Mouse (Mus musculus) kidney, postnatal 10 days (tissue): ENCODE data around the gene Gm21750.
"Not testable (repeated sequence)": the region's sequence is repeated elsewhere in the genome, so short reads cannot be mapped to it uniquely, and the experiment has no call there.

ENCODE experiments used
- DNase-seq: peaks from one replicate; pipeline ENCODE4 v3.0.0; 2021; ENCODE audit warnings: mixed read lengths

Gene Gm21750

GRCm38 (mm10) chr14:73660925-73661324, at the start of gene Gm21750:
Gene Gm21750 (plus strand): TSS chr14:73661225.
- not testable (repeated sequence) for DNase-seq

GRCm38 (mm10) chr14:73614961-73615360, 46.1 kb upstream of the Gm21750 start:
- not testable (repeated sequence) for DNase-seq

DNA sequence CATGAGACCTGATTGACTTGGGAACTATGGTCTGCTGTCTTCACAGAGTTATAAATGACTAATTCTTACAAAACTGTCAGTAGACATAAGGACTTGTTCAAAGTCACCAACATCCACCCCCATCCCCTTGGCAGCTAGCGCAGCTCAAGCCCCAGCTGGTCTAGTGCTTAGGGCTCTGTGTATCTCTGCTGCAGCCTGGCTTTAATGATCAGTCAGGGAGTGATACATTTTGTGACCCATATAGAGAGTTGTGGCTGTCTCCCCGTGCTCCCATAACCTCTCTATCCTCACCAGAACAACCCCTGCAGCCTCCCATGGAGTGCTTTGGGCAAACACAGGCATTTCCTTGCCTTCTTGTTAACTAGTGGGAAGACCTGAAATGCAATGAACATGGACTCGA, 40.1 kb upstream of the Gm21750 start:
- no peak for DNase-seq

DNA sequence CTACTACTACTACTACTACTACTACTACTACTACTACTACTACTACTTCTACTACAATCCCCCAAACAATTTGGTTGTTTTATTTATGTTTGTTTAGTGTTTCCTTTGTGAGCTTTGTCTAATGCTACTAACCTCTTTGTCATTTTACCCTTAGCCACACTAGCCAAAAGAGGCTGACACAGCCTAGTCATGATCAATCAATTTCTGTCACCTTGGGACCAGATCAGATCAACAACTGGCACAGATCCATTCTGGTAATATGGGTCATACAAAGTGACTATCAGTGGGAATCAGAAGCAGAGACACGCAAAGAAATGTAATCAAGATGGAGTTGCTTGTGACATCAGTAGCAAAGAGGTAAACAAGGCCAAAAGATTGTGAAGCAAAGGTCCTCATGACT, 38.0 kb upstream of the Gm21750 start:
- no peak for DNase-seq

GRCm38 (mm10) chr14:73625469-73625868, 35.6 kb upstream of the Gm21750 start:
- DNase-seq = no peak

GRCm38 (mm10) chr14:73631511-73631910, 29.5 kb upstream of the Gm21750 start:
- DNase-seq = peak; percentile 11

DNA sequence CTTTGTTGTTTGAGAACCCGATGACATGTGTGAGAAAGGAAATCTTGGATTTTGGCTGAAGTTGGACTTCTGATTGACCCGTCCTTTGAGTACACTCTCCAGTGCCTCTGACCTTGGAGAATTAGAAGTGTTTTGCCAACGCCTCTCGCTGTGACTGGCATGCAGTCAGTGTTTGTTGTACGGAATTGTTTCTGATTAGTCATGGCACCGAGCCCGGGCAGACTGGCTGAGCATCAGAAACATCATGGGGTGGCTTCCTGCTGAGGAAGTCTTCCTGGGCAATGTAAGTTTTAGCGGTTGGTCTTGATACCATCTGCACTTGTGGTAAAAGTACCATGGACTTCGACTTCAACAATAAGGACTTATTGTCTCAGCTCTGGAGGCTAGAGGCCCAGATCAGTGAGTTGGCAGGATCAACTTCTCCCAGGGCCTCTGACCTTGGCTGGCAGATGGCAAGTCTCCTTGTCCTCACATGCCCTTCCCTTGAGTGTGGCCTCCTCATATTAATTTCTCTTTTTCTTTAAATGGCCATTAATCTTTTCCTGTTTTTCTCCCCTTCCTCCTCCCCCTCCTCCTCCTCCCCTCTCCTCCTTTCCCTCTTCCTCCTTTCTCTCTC, 28.3 kb upstream of the Gm21750 start:
- DNase-seq = no peak

GRCm38 (mm10) chr14:73634356-73634755, 26.7 kb upstream of the Gm21750 start:
- no peak for DNase-seq

DNA sequence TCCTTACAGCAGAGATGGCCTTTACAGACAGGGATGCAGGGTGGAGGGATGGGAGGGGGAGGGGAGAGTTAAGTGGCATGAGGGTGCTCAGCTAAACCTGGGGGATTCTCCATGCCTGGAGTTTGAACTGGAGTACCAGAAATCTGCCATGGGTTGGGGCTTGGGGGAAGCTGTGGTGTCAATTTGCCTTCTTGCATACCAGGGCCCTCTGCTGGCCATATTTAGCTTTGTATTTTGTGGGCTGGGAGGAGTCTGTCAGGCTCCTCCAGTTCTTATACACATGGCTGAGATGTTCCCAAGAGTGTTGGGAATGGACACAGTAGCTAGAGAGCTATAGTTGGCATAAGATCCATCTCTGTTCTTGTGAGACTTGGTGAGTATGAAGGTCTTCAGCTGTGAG, 23.6 kb upstream of the Gm21750 start:
- peak; percentile 24 for DNase-seq

GRCm38 (mm10) chr14:73650179-73650578, 10.8 kb upstream of the Gm21750 start:
- no peak for DNase-seq

- no peak for DNase-seq
Observed at GRCm38 (mm10) chr14:73670091-73670490, 9.1 kb downstream of the Gm21750 start.

DNA sequence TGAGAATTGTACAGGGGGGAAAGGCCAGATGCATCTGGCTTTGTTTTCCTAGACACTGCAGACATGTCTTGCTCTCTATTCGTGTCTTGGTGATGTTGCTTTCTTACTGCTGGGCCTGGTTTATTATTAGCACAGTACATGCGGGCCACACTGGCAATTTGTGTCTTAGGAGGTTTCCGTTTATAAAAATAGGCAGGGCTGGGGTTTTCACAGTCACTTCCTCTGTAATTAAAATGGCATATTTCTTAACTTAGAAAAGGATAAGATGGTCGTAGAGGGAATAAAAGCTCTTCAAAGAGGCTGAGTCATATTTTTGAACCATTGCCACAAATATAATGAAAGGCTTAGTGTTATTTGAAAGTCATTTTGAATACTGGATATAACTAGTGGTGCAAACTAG, 26.7 kb downstream of the Gm21750 start:
- DNase-seq = peak; percentile 5

GRCm38 (mm10) chr14:73688427-73688826, 27.4 kb downstream of the Gm21750 start:
- no peak for DNase-seq

GRCm38 (mm10) chr14:73700256-73700655, 39.2 kb downstream of the Gm21750 start:
- DNase-seq = peak; percentile 16

- DNase-seq = no peak
Observed at GRCm38 (mm10) chr14:73709412-73710110, 48.5 kb downstream of the Gm21750 start.
